Mouse (Mus musculus): ENCODE measurements around the gene Fam122c. TPM values are rescaled to one million over a fixed set of nuclear protein-coding genes. Genes with fewer than 3 reads are reported as not detected.

Fam122c gene
- polyA plus RNA-seq, 1 experiment from 2014 or later, result not detected

Other genes with a start within 250 kb of the Fam122c start
- gene Plac1, start 33.3 kb upstream of the Fam122c start, polyA plus RNA-seq (2015; fragmentation: Nextera tagmentation; extraction: Ambion mirVana), result 0.79 and 1.0 TPM in 2 replicates
- 5.0 and 5.1 TPM in 2 replicates for gene Fam122b, start 3.6 kb upstream of the Fam122c start, polyA plus RNA-seq (2015; fragmentation: Nextera tagmentation; extraction: Ambion mirVana)
- 58.8 and 62.6 TPM in 2 replicates for gene Mospd1, start 97.1 kb downstream of the Fam122c start, polyA plus RNA-seq (2015; fragmentation: Nextera tagmentation; extraction: Ambion mirVana)
- gene Etd, start 161.5 kb downstream of the Fam122c start, polyA plus RNA-seq (2015; fragmentation: Nextera tagmentation; extraction: Ambion mirVana), result not detected in 2 replicates